Mouse (Mus musculus) lung, adult 2 months (tissue): Measurements from ENCODE around the gene Lmntd1.
A peak's percentile ranks its signal among the peaks of the same experiment; 100 is the strongest.

Experiments
- CTCF ChIP-seq: fragments of 200-500 bp; IDR thresholded peaks from 2 replicates; pipeline ENCODE4 v1.5.1; 2011; ENCODE audit warnings: mild to moderate bottlenecking, low read length, control low read depth; ENCODE audit not compliant: insufficient read depth
- POLR2A ChIP-seq: fragments of 200-500 bp; IDR thresholded peaks from 2 replicates; pipeline ENCODE4 v1.6.1; 2011; ENCODE audit warnings: low read depth, mild to moderate bottlenecking, control low read depth, low read length, borderline replicate concordance; ENCODE audit errors: extremely low read depth

GRCm38 (mm10) chr6:145508828-145509227 is 105.3 kb downstream of the Lmntd1 start:
- TF ChIP-seq CTCF (0 out of 2 replicates have a peak, but pooled peaks have one; percentile 8), POLR2A (no peak)
